Mouse (Mus musculus) ES-E14 (cell line): ENCODE measurements around the gene Rps18.

Experiments used
- CHD2 ChIP-seq: IDR thresholded peaks from 2 replicates; pipeline ENCODE4 v1.6.1; 2014; ENCODE audit warnings: mild to moderate bottlenecking, low read depth, low read length, inconsistent platforms
- HCFC1 ChIP-seq: IDR thresholded peaks from 2 replicates; pipeline ENCODE4 v1.6.1; 2012; ENCODE audit warnings: low read length, inconsistent platforms, borderline replicate concordance; ENCODE audit not compliant: insufficient read depth

GRCm38 (mm10) chr17:33911052-33911812 is 44.6 kb downstream of the Rps18 start:
- TF ChIP-seq CHD2 (no peak), HCFC1 (no peak)
